Mouse (Mus musculus): ENCODE measurements around the gene Ncor2.

- TF ChIP-seq CTCF (conservative IDR thresholded peaks at IDR 0.05; ENCODE audit: low read length) = no peak
- TF ChIP-seq NANOG (IDR thresholded peaks at IDR 0.05; ENCODE audit: borderline replicate concordance, low read length) = no peak
These were observed 41.2 kb downstream of the Ncor2 start for GRCm38 (mm10) chr5:125137672-125138285.
